Comparison of ENCODE assay signal across 10 mouse cellular contexts in the genomic region with DNA sequence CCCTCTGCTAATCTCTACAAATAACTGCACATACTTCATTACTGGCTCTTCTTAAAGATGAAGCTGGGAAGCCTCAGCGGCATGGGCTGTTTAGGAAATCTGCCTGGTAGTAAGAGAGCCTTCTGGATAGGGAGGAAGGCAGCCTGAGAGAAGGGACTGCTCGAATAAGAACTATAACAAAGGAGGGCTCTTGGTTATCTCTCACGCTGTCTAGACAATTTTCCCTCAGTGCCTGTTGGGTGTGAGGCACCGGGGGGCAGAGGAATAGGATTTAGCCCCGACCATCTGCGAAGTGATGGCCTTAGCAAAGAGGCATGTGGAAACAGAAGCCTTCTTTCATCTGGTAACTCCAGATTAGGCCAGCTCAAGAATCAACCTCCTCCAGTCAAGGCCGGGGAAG. TPM values are rescaled to one million over a fixed set of nuclear protein-coding genes. Genes with fewer than 3 reads are reported as not detected.
DNase-seq lines count a peak whose midpoint lies in the region; ATAC-seq lines count a peak whose summit lies in the region.
"Had no signal": no experiment of that assay in that cellular context is flagged by ENCODE, and none has a peak within 500 bp of the region (broad histone marks: within the 10 kb centered on the region; RNA-seq: fewer than 3 reads in every experiment).

No protein-coding gene starts in this region.

- no peak for DNase-seq in forebrain, embryonic 14.5 days (ENCODE audit: low spot score)
- no peak for DNase-seq in kidney, postnatal 10 days
- DNase-seq in brain, adult 2 months (ENCODE audit: low read depth, low spot score): peak; percentile 50
- no peak for DNase-seq in liver, embryonic 13.5 days
- no peak for DNase-seq in embryo, embryonic 10 days (ENCODE audit: low spot score)
- no peak for DNase-seq in spleen, adult 18-20 months
- DNase-seq: embryo, embryonic 11 days; right cerebral cortex, postnatal 14 days had no signal

- 39% methylated on average over 7 of the region's 7 CpGs for WGBS in forebrain, embryonic 14.5 days
- whole genome bisulfite sequencing in forebrain, embryonic 13.5 days: 32% methylated on average over 7 of the region's 7 CpGs
- 71% methylated on average over 7 of the region's 7 CpGs for WGBS in kidney, embryonic 16.5 days
- WGBS in liver, embryonic 13.5 days (ENCODE audit: insufficient replicate concordance): 38% methylated on average over 7 of the region's 7 CpGs

- no peak overlapping the region for H3K4me3 ChIP-seq in forebrain, embryonic 14.5 days (ENCODE audit: low read depth, low read length)
- no peak overlapping the region for H3K4me3 ChIP-seq in forebrain, embryonic 13.5 days
- no peak overlapping the region for H3K4me3 ChIP-seq in kidney, embryonic 16.5 days (ENCODE audit: low read length)
- H3K4me3 ChIP-seq in liver, embryonic 13.5 days (replicated peaks): 0 out of 2 replicates have a peak overlapping the region, but pooled peaks have one; percentile 75

- no peaks in the 10 kb centered on the region for H3K9me3 ChIP-seq in forebrain, embryonic 14.5 days (replicated peaks; ENCODE audit: control insufficient read depth, low read length)
- H3K9me3 ChIP-seq in forebrain, embryonic 13.5 days (replicated peaks): no peaks in the 10 kb centered on the region
- no peaks in the 10 kb centered on the region for H3K9me3 ChIP-seq in kidney, embryonic 16.5 days (ENCODE audit: low read length)
- H3K9me3 ChIP-seq in liver, embryonic 13.5 days (replicated peaks): no peaks in the 10 kb centered on the region

- H3K27me3 ChIP-seq in forebrain, embryonic 14.5 days (replicated peaks; ENCODE audit: control insufficient read depth, insufficient read depth, low read length): no peaks in the 10 kb centered on the region
- H3K27me3 ChIP-seq in forebrain, embryonic 13.5 days: peaks cover 22% of the 10 kb centered on the region; the same call in 1 of the 2 replicates
- H3K27me3 ChIP-seq in kidney, embryonic 16.5 days (ENCODE audit: insufficient read depth, low read length): no peaks in the 10 kb centered on the region
- no peaks in the 10 kb centered on the region for H3K27me3 ChIP-seq in liver, embryonic 13.5 days

- H3K36me3 ChIP-seq in forebrain, embryonic 14.5 days (ENCODE audit: control insufficient read depth, insufficient read depth, low read length): no peaks in the 10 kb centered on the region
- peaks cover 6% of the 10 kb centered on the region; the same call in 1 of the 2 replicates for H3K36me3 ChIP-seq in forebrain, embryonic 13.5 days (ENCODE audit: poor library complexity, severe bottlenecking)
- no peaks in the 10 kb centered on the region for H3K36me3 ChIP-seq in kidney, embryonic 16.5 days (ENCODE audit: insufficient read depth, low read length)
- peaks cover 26% of the 10 kb centered on the region for H3K36me3 ChIP-seq in liver, embryonic 13.5 days

- no peak for ATAC-seq in forebrain, embryonic 14.5 days
- no peak for ATAC-seq in forebrain, embryonic 13.5 days
- ATAC-seq in kidney, embryonic 16.5 days (ENCODE audit: low FRiP score, low TSS enrichment): no peak
- ATAC-seq in liver, embryonic 13.5 days (ENCODE audit: low read depth): no peak

- no peaks in the 10 kb centered on the region; the same call in 1 of the 2 replicates for H3K4me1 ChIP-seq in forebrain, embryonic 14.5 days (ENCODE audit: control insufficient read depth, insufficient read depth, low read length)
- peaks cover 29% of the 10 kb centered on the region for H3K4me1 ChIP-seq in forebrain, embryonic 13.5 days
- H3K4me1 ChIP-seq in kidney, embryonic 16.5 days (ENCODE audit: insufficient read depth, low read length): peaks cover 14% of the 10 kb centered on the region
- H3K4me1 ChIP-seq in liver, embryonic 13.5 days (replicated peaks): peaks cover 51% of the 10 kb centered on the region

- no peak overlapping the region for H3K9ac ChIP-seq in forebrain, embryonic 14.5 days (ENCODE audit: low read length)
- H3K9ac ChIP-seq in forebrain, embryonic 13.5 days: no peak overlapping the region
- no peak overlapping the region for H3K9ac ChIP-seq in kidney, embryonic 16.5 days (replicated peaks; ENCODE audit: low read length)
- no peak overlapping the region for H3K9ac ChIP-seq in liver, embryonic 13.5 days

- H3K27ac ChIP-seq in forebrain, embryonic 14.5 days (ENCODE audit: low read depth, low read length): no peak overlapping the region
- H3K27ac ChIP-seq in forebrain, embryonic 13.5 days: no peak overlapping the region
- no peak overlapping the region for H3K27ac ChIP-seq in kidney, embryonic 16.5 days (ENCODE audit: low read length)
- 0 out of 2 replicates have a peak overlapping the region, but pooled peaks have one; percentile 18 for H3K27ac ChIP-seq in liver, embryonic 13.5 days

- peak overlapping the region; percentile 82; the same call in 1 of the 2 replicates for H3K4me2 ChIP-seq in forebrain, embryonic 14.5 days (ENCODE audit: low read length)
- H3K4me2 ChIP-seq in forebrain, embryonic 13.5 days: no peak overlapping the region
- peak overlapping the region; percentile 85; the same call in 1 of the 2 replicates for H3K4me2 ChIP-seq in kidney, embryonic 16.5 days (replicated peaks; ENCODE audit: low read depth, low read length)
- H3K4me2 ChIP-seq in liver, embryonic 13.5 days: peak overlapping the region; percentile 94; the same call in 1 of the 2 replicates

RNA-seq across cellular contexts. Expression of gene Pitpnm2, which starts 2.3 kb away (rescaled TPM):
- polyA plus RNA-seq in forebrain, embryonic 14.5 days (2014; fragmentation: Nextera tagmentation; extraction: Ambion mirVana): 8.5 and 12.2 TPM in 2 replicates
- 5.4 and 6.5 TPM in 2 replicates for polyA plus RNA-seq in forebrain, embryonic 13.5 days (2015; fragmentation: Nextera tagmentation; extraction: Ambion mirVana)
- 3.9 and 4.1 TPM in 2 replicates for polyA plus RNA-seq in kidney, embryonic 16.5 days (2015; fragmentation: Nextera tagmentation; extraction: Ambion mirVana)
- 1.3 and 1.4 TPM in 2 replicates for polyA plus RNA-seq in liver, embryonic 13.5 days (2015; fragmentation: Nextera tagmentation; extraction: Ambion mirVana)
